Mouse (Mus musculus): Measurements from ENCODE around the gene Vps26a. TPM values are rescaled to one million over a fixed set of nuclear protein-coding genes. Genes with fewer than 3 reads are reported as not detected.
A peak's percentile ranks its signal among the peaks of the same experiment; 100 is the strongest.

Vps26a gene
- polyA plus RNA-seq (2012; rRNA removed): 41.1 and 41.7 TPM in 2 replicates

DNA sequence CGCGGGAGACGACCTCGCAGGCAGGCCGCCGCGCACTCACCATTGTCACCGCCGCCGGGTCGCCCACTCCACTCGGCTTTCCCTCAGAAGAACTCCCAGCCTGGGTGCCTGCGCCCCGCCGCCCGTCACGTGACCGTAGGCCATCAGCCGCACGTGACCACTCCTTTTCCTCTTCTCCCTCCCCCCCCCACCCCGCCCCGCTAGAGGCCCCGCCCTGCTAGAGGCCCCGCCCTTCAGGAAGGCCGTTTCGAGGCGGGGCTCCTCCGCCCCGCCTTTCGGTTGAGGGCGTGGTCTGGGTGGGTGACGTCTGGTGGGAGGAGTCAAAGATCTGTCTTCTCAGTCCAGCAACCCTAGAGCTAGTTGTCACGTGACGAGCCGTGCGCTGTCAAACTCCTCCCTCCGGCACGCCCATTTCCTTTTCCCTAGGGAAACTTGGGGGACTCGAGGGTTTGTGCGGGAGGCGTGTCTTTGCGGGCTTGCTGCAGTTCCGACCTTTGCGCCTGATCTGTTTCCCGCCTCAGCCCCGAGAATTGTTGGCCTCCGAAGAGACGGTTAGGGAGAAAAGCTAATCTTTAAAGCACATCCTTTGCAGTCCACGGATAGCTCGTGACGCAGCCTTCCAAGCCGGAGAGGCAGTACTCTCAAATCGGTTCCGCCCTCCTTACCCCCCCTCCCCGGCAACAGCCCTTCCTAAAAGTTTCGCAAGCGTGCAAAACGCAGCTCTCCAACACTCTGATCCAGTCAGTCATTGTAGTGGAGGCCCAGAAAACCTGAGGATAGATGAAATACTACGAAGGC, at the start of gene Vps26a:
Gene Vps26a (minus strand): TSS at position 188 of the 798 bp plus-strand sequence.
- Histone ChIP-seq H3K4me3 (ENCODE audit: insufficient read depth, low read length) (peak within 1 kb of the TSS; percentile 47), H3K4me1 (ENCODE audit: control insufficient read depth, insufficient read depth, low read length) (peaks cover 1% of the 10 kb centered on the region; the same call in 1 of the 2 replicates), H3K27ac (ENCODE audit: insufficient read depth, low read length) (peak within 1 kb of the TSS; percentile 56)
- peak; percentile 77; the same call in 1 of the 2 replicates for TF ChIP-seq POLR2A (IDR thresholded peaks at IDR 0.05; ENCODE audit: extremely low read depth, insufficient read depth, low read length)
- no peak for TF ChIP-seq CTCF (IDR thresholded peaks at IDR 0.05; ENCODE audit: extremely low read depth, insufficient read depth, low read length)

- no peak for TF ChIP-seq CTCF (IDR thresholded peaks at IDR 0.05; ENCODE audit: extremely low read depth, insufficient read depth, low read length)
- no peak for TF ChIP-seq POLR2A (IDR thresholded peaks at IDR 0.05; ENCODE audit: extremely low read depth, insufficient read depth, low read length)
- Histone ChIP-seq H3K27ac (ENCODE audit: insufficient read depth, low read length) (no peak overlapping the region), H3K4me3 (ENCODE audit: insufficient read depth, low read length) (no peak overlapping the region), H3K4me1 (ENCODE audit: control insufficient read depth, insufficient read depth, low read length) (no peaks in the 10 kb centered on the region)
Measured at GRCm38 (mm10) chr10:62534509-62534908, 47.9 kb upstream of the Vps26a start.

GRCm38 (mm10) chr10:62532832-62533231, 46.2 kb upstream of the Vps26a start:
- no peaks in the 10 kb centered on the region for H3K4me1 ChIP-seq (ENCODE audit: control insufficient read depth, insufficient read depth, low read length)
- TF ChIP-seq POLR2A (IDR thresholded peaks at IDR 0.05; ENCODE audit: extremely low read depth, insufficient read depth, low read length) (no peak), CTCF (IDR thresholded peaks at IDR 0.05; ENCODE audit: extremely low read depth, insufficient read depth, low read length) (no peak)
- no peak overlapping the region for H3K4me3 ChIP-seq (ENCODE audit: insufficient read depth, low read length)
- no peak overlapping the region for H3K27ac ChIP-seq (ENCODE audit: insufficient read depth, low read length)

DNA sequence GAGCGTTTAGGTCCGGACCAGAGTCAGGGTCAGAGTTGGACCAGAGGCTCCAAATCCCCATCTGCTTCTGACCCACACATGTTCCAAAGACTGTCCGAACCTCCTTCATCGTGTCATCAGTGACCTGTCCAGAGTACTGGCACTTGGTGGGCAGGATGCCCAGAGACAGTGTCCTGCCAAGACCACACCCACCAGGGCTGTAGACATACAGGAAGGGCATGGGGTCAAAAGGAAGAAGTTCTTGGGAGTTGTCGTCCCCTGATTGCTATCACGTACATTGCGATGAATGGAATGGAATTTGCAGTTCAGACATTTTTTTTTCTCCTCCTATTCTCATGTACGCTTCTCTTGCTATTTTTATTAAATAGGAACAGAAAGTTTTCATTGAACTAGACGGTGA, 43.6 kb upstream of the Vps26a start:
- TF ChIP-seq POLR2A (IDR thresholded peaks at IDR 0.05; ENCODE audit: extremely low read depth, insufficient read depth, low read length) (no peak), CTCF (IDR thresholded peaks at IDR 0.05; ENCODE audit: extremely low read depth, insufficient read depth, low read length) (no peak)
- Histone ChIP-seq H3K27ac (ENCODE audit: insufficient read depth, low read length) (no peak overlapping the region), H3K4me1 (ENCODE audit: control insufficient read depth, insufficient read depth, low read length) (no peaks in the 10 kb centered on the region), H3K4me3 (ENCODE audit: insufficient read depth, low read length) (no peak overlapping the region)

DNA sequence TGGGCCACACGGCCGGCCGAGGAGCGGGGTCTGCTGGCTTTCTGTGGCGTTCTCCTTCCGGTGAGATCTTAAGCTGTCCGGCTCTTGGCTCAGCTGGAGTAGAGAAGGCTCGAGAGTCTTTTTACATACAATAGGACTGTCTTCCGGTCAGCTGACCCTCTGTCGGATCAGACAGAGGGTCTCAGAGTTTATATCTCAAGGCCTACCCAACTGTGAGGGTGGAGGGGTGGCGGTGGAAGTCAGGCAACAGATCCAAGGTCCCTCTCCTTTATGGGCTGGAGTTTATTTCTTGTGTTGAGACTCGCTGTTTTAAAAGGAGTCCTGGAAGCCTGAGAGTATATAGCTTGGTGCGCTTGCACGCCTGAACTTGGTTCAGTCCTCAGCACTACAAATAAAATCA, 40.7 kb upstream of the Vps26a start, which contains the start of gene Srgn:
Gene Srgn (minus strand): TSS at position 101 of the 400 bp plus-strand sequence.
- no peak within 1 kb of the TSS for H3K27ac ChIP-seq (ENCODE audit: insufficient read depth, low read length)
- no peak for TF ChIP-seq POLR2A (IDR thresholded peaks at IDR 0.05; ENCODE audit: extremely low read depth, insufficient read depth, low read length)
- no peak for TF ChIP-seq CTCF (IDR thresholded peaks at IDR 0.05; ENCODE audit: extremely low read depth, insufficient read depth, low read length)
- H3K4me1 ChIP-seq (ENCODE audit: control insufficient read depth, insufficient read depth, low read length): no peaks in the 10 kb centered on the region
- H3K4me3 ChIP-seq (ENCODE audit: insufficient read depth, low read length): no peak within 1 kb of the TSS

DNA sequence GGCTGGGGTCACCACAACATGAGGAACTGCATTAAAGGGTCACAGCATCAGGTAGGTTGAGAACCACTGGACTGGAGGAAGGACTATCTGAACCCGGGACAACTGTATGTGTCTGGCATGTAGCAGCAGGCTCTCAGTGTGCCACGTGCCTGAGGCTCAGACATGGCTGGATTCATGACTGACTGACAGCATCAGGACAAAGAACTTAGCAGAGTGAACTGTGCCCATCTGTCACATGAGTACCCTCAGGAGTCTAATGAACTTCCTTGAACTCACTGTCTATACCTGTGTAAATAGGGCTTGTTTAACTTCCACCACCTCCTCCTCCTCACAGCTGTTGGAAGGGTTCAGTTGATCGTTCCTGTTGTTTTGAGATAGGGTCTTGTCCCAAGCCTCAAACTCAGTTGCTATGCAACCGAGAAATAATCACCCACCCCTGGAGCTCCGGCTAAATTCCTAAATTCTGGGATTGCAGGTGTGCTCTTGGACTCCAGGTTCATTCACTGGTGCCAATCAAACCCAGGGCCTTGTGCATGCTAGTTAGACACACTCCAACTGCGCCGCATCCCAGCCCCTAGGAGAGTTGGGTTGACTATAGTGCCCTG, 35.8 kb upstream of the Vps26a start:
- Histone ChIP-seq H3K4me3 (ENCODE audit: insufficient read depth, low read length) (no peak overlapping the region), H3K27ac (ENCODE audit: insufficient read depth, low read length) (no peak overlapping the region), H3K4me1 (ENCODE audit: control insufficient read depth, insufficient read depth, low read length) (no peaks in the 10 kb centered on the region)
- no peak for TF ChIP-seq CTCF (IDR thresholded peaks at IDR 0.05; ENCODE audit: extremely low read depth, insufficient read depth, low read length)
- no peak for TF ChIP-seq POLR2A (IDR thresholded peaks at IDR 0.05; ENCODE audit: extremely low read depth, insufficient read depth, low read length)

DNA sequence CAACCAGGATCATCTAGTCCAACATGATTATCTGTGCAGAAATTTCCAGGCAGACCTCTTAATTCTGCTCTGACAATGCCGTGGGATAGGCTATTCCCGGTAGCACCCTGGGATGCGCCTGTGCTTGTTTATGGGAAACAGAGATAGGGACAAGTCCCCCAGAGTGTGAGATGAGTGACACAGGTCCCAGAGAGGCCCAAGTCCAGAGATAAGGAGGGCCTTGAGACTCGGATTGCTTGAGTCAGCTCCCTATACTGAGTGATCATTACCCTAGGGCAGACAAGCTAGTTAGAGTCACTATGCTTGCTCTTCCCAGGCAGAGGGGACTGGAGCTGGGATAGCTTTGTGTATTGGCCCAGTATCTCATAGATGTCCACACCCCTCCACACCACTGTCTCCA, 35.2 kb upstream of the Vps26a start:
- H3K27ac ChIP-seq (ENCODE audit: insufficient read depth, low read length): no peak overlapping the region
- H3K4me1 ChIP-seq (ENCODE audit: control insufficient read depth, insufficient read depth, low read length): no peaks in the 10 kb centered on the region
- TF ChIP-seq CTCF (IDR thresholded peaks at IDR 0.05; ENCODE audit: extremely low read depth, insufficient read depth, low read length) (no peak), POLR2A (IDR thresholded peaks at IDR 0.05; ENCODE audit: extremely low read depth, insufficient read depth, low read length) (no peak)
- no peak overlapping the region for H3K4me3 ChIP-seq (ENCODE audit: insufficient read depth, low read length)

GRCm38 (mm10) chr10:62520911-62521310, 34.3 kb upstream of the Vps26a start:
- H3K4me1 ChIP-seq (ENCODE audit: control insufficient read depth, insufficient read depth, low read length): no peaks in the 10 kb centered on the region
- TF ChIP-seq CTCF (IDR thresholded peaks at IDR 0.05; ENCODE audit: extremely low read depth, insufficient read depth, low read length): no peak
- TF ChIP-seq POLR2A (IDR thresholded peaks at IDR 0.05; ENCODE audit: extremely low read depth, insufficient read depth, low read length): no peak
- H3K4me3 ChIP-seq (ENCODE audit: insufficient read depth, low read length): no peak overlapping the region
- no peak overlapping the region for H3K27ac ChIP-seq (ENCODE audit: insufficient read depth, low read length)

- no peak overlapping the region for H3K4me3 ChIP-seq (ENCODE audit: insufficient read depth, low read length)
- no peak overlapping the region for H3K27ac ChIP-seq (ENCODE audit: insufficient read depth, low read length)
- TF ChIP-seq POLR2A (IDR thresholded peaks at IDR 0.05; ENCODE audit: extremely low read depth, insufficient read depth, low read length) (no peak), CTCF (IDR thresholded peaks at IDR 0.05; ENCODE audit: extremely low read depth, insufficient read depth, low read length) (no peak)
- H3K4me1 ChIP-seq (ENCODE audit: control insufficient read depth, insufficient read depth, low read length): no peaks in the 10 kb centered on the region
Measured at GRCm38 (mm10) chr10:62517511-62517910, 30.9 kb upstream of the Vps26a start.

GRCm38 (mm10) chr10:62512855-62513254, 26.2 kb upstream of the Vps26a start:
- no peaks in the 10 kb centered on the region for H3K4me1 ChIP-seq (ENCODE audit: control insufficient read depth, insufficient read depth, low read length)
- no peak overlapping the region for H3K4me3 ChIP-seq (ENCODE audit: insufficient read depth, low read length)
- H3K27ac ChIP-seq (ENCODE audit: insufficient read depth, low read length): no peak overlapping the region
- TF ChIP-seq CTCF (IDR thresholded peaks at IDR 0.05; ENCODE audit: extremely low read depth, insufficient read depth, low read length) (no peak), POLR2A (IDR thresholded peaks at IDR 0.05; ENCODE audit: extremely low read depth, insufficient read depth, low read length) (no peak)

Data from cortical plate, adult 2 months (tissue).